Mouse (Mus musculus): Measurements from ENCODE around the gene Cd2.

DNA sequence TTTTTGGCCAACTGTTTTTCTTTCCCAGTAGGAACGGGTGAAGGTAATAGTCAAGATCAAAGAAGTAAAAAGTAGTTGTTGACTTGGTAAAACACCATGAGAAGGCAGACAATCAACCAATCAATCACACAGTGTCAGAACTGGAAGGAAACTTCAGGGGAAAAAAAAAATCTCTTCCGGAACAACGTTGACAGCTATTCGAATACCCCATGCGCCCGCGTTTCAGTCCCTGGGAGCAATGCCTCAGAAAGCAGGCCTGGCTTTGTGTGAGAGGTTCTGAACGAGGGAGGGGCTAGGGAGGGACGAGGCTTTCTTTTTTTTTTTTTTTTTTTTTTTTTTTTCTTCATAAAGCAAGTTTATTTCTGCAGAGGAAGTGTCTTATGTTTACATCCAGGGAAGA lies 18.4 kb upstream of the Cd2 start:
- TF ChIP-seq TAL1 (conservative IDR thresholded peaks at IDR 0.05; ENCODE audit: low read depth, low read length): no peak
- no peak for TF ChIP-seq CTCF (IDR thresholded peaks at IDR 0.05; ENCODE audit: low read depth, low read length)
- TF ChIP-seq GATA1 (IDR thresholded peaks at IDR 0.05; ENCODE audit: borderline replicate concordance, low read length): no peak
- no peak for TF ChIP-seq POLR2AphosphoS5 (IDR thresholded peaks at IDR 0.05; ENCODE audit: insufficient replicate concordance, low read depth, low read length)

All from G1E (cell line).